Mouse (Mus musculus): Measurements from ENCODE around the gene Mgat3. TPM values are rescaled to one million over a fixed set of nuclear protein-coding genes. Genes with fewer than 3 reads are reported as not detected.

Mgat3 gene
- polyA plus RNA-seq, 1 experiment from 2014 or later, result 8.6 TPM

- Histone ChIP-seq H3K4me3 (no peak overlapping the region), H3K9me3 (no peaks in the 10 kb centered on the region), H3K27me3 (ENCODE audit: insufficient read depth, poor library complexity, severe bottlenecking) (no peaks in the 10 kb centered on the region), H3K27ac (peak overlapping the region; percentile 62), H3K36me3 (no peaks in the 10 kb centered on the region), H3K4me1 (replicated peaks) (peaks cover 18% of the 10 kb centered on the region)
- WGBS, result 72% methylated on average over 4 of the region's 4 CpGs
- no peak for DNase-seq (ENCODE audit: low spot score)
Observed at GRCm38 (mm10) chr15:80219705-80220657, 46.5 kb downstream of the Mgat3 start.

- peaks cover 12% of the 10 kb centered on the region for H3K4me1 ChIP-seq (replicated peaks)
- DNase-seq (ENCODE audit: low spot score), result no peak
- WGBS, result 68% methylated on average over 8 of the region's 8 CpGs
Observed at GRCm38 (mm10) chr15:80221031-80221430, 47.5 kb downstream of the Mgat3 start.

GRCm38 (mm10) chr15:80223751-80224150, 50.2 kb downstream of the Mgat3 start:
- DNase-seq (ENCODE audit: low spot score), result no peak
- WGBS, result 89% methylated on average over 7 of the region's 7 CpGs
- no peaks in the 10 kb centered on the region for H3K36me3 ChIP-seq
- H3K4me3 ChIP-seq, result no peak overlapping the region
- peaks cover 26% of the 10 kb centered on the region for H3K4me1 ChIP-seq (replicated peaks)
- H3K27ac ChIP-seq, result no peak overlapping the region
- no peaks in the 10 kb centered on the region for H3K27me3 ChIP-seq (ENCODE audit: insufficient read depth, poor library complexity, severe bottlenecking)
- H3K9me3 ChIP-seq, result no peaks in the 10 kb centered on the region

More at GRCm38 (mm10) chr15:80221031-80221430, 47.5 kb downstream of the Mgat3 start:
- Histone ChIP-seq H3K27me3 (ENCODE audit: insufficient read depth, poor library complexity, severe bottlenecking) (no peaks in the 10 kb centered on the region), H3K27ac (no peak overlapping the region), H3K9me3 (no peaks in the 10 kb centered on the region), H3K4me3 (no peak overlapping the region), H3K36me3 (no peaks in the 10 kb centered on the region)

- Histone ChIP-seq H3K27ac (no peak overlapping the region), H3K9me3 (no peaks in the 10 kb centered on the region), H3K27me3 (ENCODE audit: insufficient read depth, poor library complexity, severe bottlenecking) (peaks cover under 1% of the 10 kb centered on the region; the same call in 1 of the 2 replicates), H3K36me3 (no peaks in the 10 kb centered on the region), H3K4me1 (replicated peaks) (peaks cover 16% of the 10 kb centered on the region), H3K4me3 (no peak overlapping the region)
- peak; percentile 77 for DNase-seq (ENCODE audit: low spot score)
- 30% methylated on average over 9 of the region's 9 CpGs for WGBS
Observed at GRCm38 (mm10) chr15:80225208-80225607, 51.7 kb downstream of the Mgat3 start.

GRCm38 (mm10) chr15:80225796-80226195, 52.3 kb downstream of the Mgat3 start:
- Histone ChIP-seq H3K4me1 (replicated peaks) (peaks cover 16% of the 10 kb centered on the region), H3K27me3 (ENCODE audit: insufficient read depth, poor library complexity, severe bottlenecking) (peaks cover 6% of the 10 kb centered on the region; the same call in 1 of the 2 replicates), H3K4me3 (no peak overlapping the region), H3K36me3 (no peaks in the 10 kb centered on the region), H3K27ac (no peak overlapping the region), H3K9me3 (no peaks in the 10 kb centered on the region)
- peak; percentile 69 for DNase-seq (ENCODE audit: low spot score)
- WGBS, result 49% methylated on average over 2 of the region's 2 CpGs

- peak overlapping the region; percentile 69 for H3K27ac ChIP-seq
- H3K4me3 ChIP-seq, result no peak overlapping the region
- peaks cover 30% of the 10 kb centered on the region for H3K4me1 ChIP-seq (replicated peaks)
- H3K27me3 ChIP-seq (ENCODE audit: insufficient read depth, poor library complexity, severe bottlenecking), result peaks cover 7% of the 10 kb centered on the region; the same call in 1 of the 2 replicates
- WGBS, result 66% methylated on average over 17 of the region's 17 CpGs
- no peaks in the 10 kb centered on the region for H3K36me3 ChIP-seq
- DNase-seq (ENCODE audit: low spot score), result peak; percentile 30
- no peaks in the 10 kb centered on the region for H3K9me3 ChIP-seq
Observed at GRCm38 (mm10) chr15:80228071-80228800, 54.7 kb downstream of the Mgat3 start.

GRCm38 (mm10) chr15:80232331-80232730, 58.8 kb downstream of the Mgat3 start:
- peak; percentile 66 for DNase-seq (ENCODE audit: low spot score)
- Histone ChIP-seq H3K36me3 (peaks cover 20% of the 10 kb centered on the region), H3K4me3 (no peak overlapping the region), H3K27ac (no peak overlapping the region), H3K4me1 (replicated peaks) (peaks cover 53% of the 10 kb centered on the region), H3K27me3 (ENCODE audit: insufficient read depth, poor library complexity, severe bottlenecking) (peaks cover 7% of the 10 kb centered on the region; the same call in 1 of the 2 replicates), H3K9me3 (no peaks in the 10 kb centered on the region)
- 30% methylated on average over 2 of the region's 2 CpGs for WGBS

- Histone ChIP-seq H3K27me3 (ENCODE audit: insufficient read depth, poor library complexity, severe bottlenecking) (peaks cover 7% of the 10 kb centered on the region; the same call in 1 of the 2 replicates), H3K27ac (peak overlapping the region; percentile 93), H3K9me3 (no peaks in the 10 kb centered on the region), H3K36me3 (peaks cover 27% of the 10 kb centered on the region), H3K4me3 (peak overlapping the region; percentile 94; the same call in 1 of the 2 replicates), H3K4me1 (replicated peaks) (peaks cover 45% of the 10 kb centered on the region)
- no peak for DNase-seq (ENCODE audit: low spot score)
- 70% methylated on average over 4 of the region's 4 CpGs for WGBS
Observed at GRCm38 (mm10) chr15:80233053-80233452, 59.5 kb downstream of the Mgat3 start.

- H3K27me3 ChIP-seq (ENCODE audit: insufficient read depth, poor library complexity, severe bottlenecking), result peaks cover 7% of the 10 kb centered on the region; the same call in 1 of the 2 replicates
- H3K4me3 ChIP-seq, result peak within 1 kb of the TSS; percentile 94
- H3K9me3 ChIP-seq, result no peaks in the 10 kb centered on the region
- peak within 1 kb of the TSS; percentile 93 for H3K27ac ChIP-seq
- DNase-seq (ENCODE audit: low spot score), result peak; percentile 97
- peaks cover 36% of the 10 kb centered on the region for H3K36me3 ChIP-seq
- under 1% methylated on average over 67 of the region's 67 CpGs for WGBS
- H3K4me1 ChIP-seq (replicated peaks), result peaks cover 38% of the 10 kb centered on the region
Observed at GRCm38 (mm10) chr15:80233733-80234509, 60.4 kb downstream of the Mgat3 start, which contains the start of gene Mief1. TSS of gene Mief1 (plus strand) at chr15:80234018.

GRCm38 (mm10) chr15:80235535-80235934, 62.0 kb downstream of the Mgat3 start, which contains the start of gene AC140267.1:
TSS of gene AC140267.1 (plus strand) at chr15:80235835.
- no peak for DNase-seq (ENCODE audit: low spot score)
- H3K27ac ChIP-seq, result peak within 1 kb of the TSS; percentile 93
- WGBS, result 94% methylated on average over 9 of the region's 9 CpGs
- H3K27me3 ChIP-seq (ENCODE audit: insufficient read depth, poor library complexity, severe bottlenecking), result peaks cover 3% of the 10 kb centered on the region; the same call in 1 of the 2 replicates
- H3K4me1 ChIP-seq (replicated peaks), result peaks cover 38% of the 10 kb centered on the region
- peak within 1 kb of the TSS; percentile 94 for H3K4me3 ChIP-seq
- no peaks in the 10 kb centered on the region for H3K9me3 ChIP-seq
- peaks cover 47% of the 10 kb centered on the region for H3K36me3 ChIP-seq

GRCm38 (mm10) chr15:80248135-80248534, 74.6 kb downstream of the Mgat3 start:
- Histone ChIP-seq H3K36me3 (peaks cover 91% of the 10 kb centered on the region), H3K9me3 (no peaks in the 10 kb centered on the region)

GRCm38 (mm10) chr15:80248596-80248995, 75.1 kb downstream of the Mgat3 start:
- H3K27me3 ChIP-seq (ENCODE audit: insufficient read depth, poor library complexity, severe bottlenecking), result no peaks in the 10 kb centered on the region
- peaks cover 88% of the 10 kb centered on the region for H3K36me3 ChIP-seq
- no peak overlapping the region for H3K27ac ChIP-seq
- H3K9me3 ChIP-seq, result no peaks in the 10 kb centered on the region
- DNase-seq (ENCODE audit: low spot score), result no peak
- WGBS, result 98% methylated on average over 1 of the region's 1 CpGs
- no peak overlapping the region for H3K4me3 ChIP-seq
- peaks cover 2% of the 10 kb centered on the region for H3K4me1 ChIP-seq (replicated peaks)

More at GRCm38 (mm10) chr15:80248135-80248534, 74.6 kb downstream of the Mgat3 start:
- Histone ChIP-seq H3K27ac (no peak overlapping the region), H3K4me3 (no peak overlapping the region), H3K4me1 (replicated peaks) (no peaks in the 10 kb centered on the region), H3K27me3 (ENCODE audit: insufficient read depth, poor library complexity, severe bottlenecking) (no peaks in the 10 kb centered on the region)
- no peak for DNase-seq (ENCODE audit: low spot score)
- WGBS, result 97% methylated on average over 12 of the region's 12 CpGs
